Mouse (Mus musculus): Measurements from ENCODE around the gene Cd44. TPM values are rescaled to one million over a fixed set of nuclear protein-coding genes. Genes with fewer than 3 reads are reported as not detected.

The Cd44 gene
- polyA plus RNA-seq, 1 experiment from 2014 or later = 2.0 TPM

DNA sequence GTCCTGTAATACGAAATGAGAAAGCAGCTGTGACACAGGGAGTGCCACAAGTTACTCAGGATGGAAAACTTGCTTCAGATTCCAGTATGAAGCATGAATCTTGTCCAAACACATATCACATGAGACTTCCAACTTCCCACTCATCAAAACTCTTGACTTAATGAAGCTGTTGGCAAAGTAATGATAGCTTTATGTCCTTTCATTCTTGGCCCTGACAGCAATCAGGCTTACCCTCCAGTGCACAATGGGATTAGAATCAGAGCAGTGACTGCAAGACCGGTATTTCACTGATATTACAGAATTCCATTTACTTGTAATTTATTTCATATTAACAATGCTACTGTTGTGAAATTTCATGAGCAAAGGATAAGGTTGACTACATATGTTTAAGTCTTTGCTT, 137.5 kb downstream of the Cd44 start:
- no peaks in the 10 kb centered on the region for H3K9me3 ChIP-seq (ENCODE audit: control insufficient read depth, low read length)
- no peaks in the 10 kb centered on the region for H3K27me3 ChIP-seq (ENCODE audit: control insufficient read depth, insufficient read depth, low read length)
- no peaks in the 10 kb centered on the region for H3K36me3 ChIP-seq (ENCODE audit: control insufficient read depth, insufficient read depth, low read length)
- H3K4me3 ChIP-seq (ENCODE audit: low read depth, low read length) = no peak overlapping the region
- ATAC-seq (replicated peaks; ENCODE audit: low FRiP score) (no peak), DNase-seq (ENCODE audit: low spot score) (no peak)
- no peak overlapping the region for H3K9ac ChIP-seq (ENCODE audit: low read length)
- no peak overlapping the region for H3K27ac ChIP-seq (ENCODE audit: low read depth, low read length)
- H3K4me2 ChIP-seq (ENCODE audit: low read depth, low read length, severe bottlenecking) = no peak overlapping the region
- WGBS = 91% methylated on average over 2 of the region's 2 CpGs
- H3K4me1 ChIP-seq (replicated peaks; ENCODE audit: control insufficient read depth, insufficient read depth, low read length) = no peaks in the 10 kb centered on the region

GRCm38 (mm10) chr2:102763176-102763575, 138.3 kb downstream of the Cd44 start:
- no peaks in the 10 kb centered on the region for H3K27me3 ChIP-seq (ENCODE audit: control insufficient read depth, insufficient read depth, low read length)
- WGBS = 89% methylated on average over 3 of the region's 3 CpGs
- no peaks in the 10 kb centered on the region for H3K4me1 ChIP-seq (replicated peaks; ENCODE audit: control insufficient read depth, insufficient read depth, low read length)
- no peak for ATAC-seq (replicated peaks; ENCODE audit: low FRiP score)
- no peak overlapping the region for H3K4me3 ChIP-seq (ENCODE audit: low read depth, low read length)
- no peaks in the 10 kb centered on the region for H3K36me3 ChIP-seq (ENCODE audit: control insufficient read depth, insufficient read depth, low read length)
- no peak overlapping the region for H3K4me2 ChIP-seq (ENCODE audit: low read depth, low read length, severe bottlenecking)
- DNase-seq (ENCODE audit: low spot score) = no peak
- no peak overlapping the region for H3K9ac ChIP-seq (ENCODE audit: low read length)
- no peak overlapping the region for H3K27ac ChIP-seq (ENCODE audit: low read depth, low read length)
- H3K9me3 ChIP-seq (ENCODE audit: control insufficient read depth, low read length) = no peaks in the 10 kb centered on the region

Other genes starting within 250 kb of the Cd44 start
- 7.7 and 8.0 TPM in 2 replicates for gene Slc1a2, start 243.0 kb downstream of the Cd44 start, polyA plus RNA-seq (2014; fragmentation: Nextera tagmentation; extraction: Ambion mirVana)
- gene Pdhx, start 171.8 kb upstream of the Cd44 start, polyA plus RNA-seq (2014; fragmentation: Nextera tagmentation; extraction: Ambion mirVana) = 45.3 and 48.0 TPM in 2 replicates
- gene Apip, start 172.0 kb upstream of the Cd44 start, polyA plus RNA-seq (2014; fragmentation: Nextera tagmentation; extraction: Ambion mirVana) = 55.7 and 58.7 TPM in 2 replicates

Data from forebrain, embryonic 11.5 days (tissue).